Mouse (Mus musculus): Measurements from ENCODE around the gene Nat14. TPM values are rescaled to one million over a fixed set of nuclear protein-coding genes. Genes with fewer than 3 reads are reported as not detected.

Gene Nat14
- polyA plus RNA-seq, 1 experiment, result 1.8 TPM

DNA sequence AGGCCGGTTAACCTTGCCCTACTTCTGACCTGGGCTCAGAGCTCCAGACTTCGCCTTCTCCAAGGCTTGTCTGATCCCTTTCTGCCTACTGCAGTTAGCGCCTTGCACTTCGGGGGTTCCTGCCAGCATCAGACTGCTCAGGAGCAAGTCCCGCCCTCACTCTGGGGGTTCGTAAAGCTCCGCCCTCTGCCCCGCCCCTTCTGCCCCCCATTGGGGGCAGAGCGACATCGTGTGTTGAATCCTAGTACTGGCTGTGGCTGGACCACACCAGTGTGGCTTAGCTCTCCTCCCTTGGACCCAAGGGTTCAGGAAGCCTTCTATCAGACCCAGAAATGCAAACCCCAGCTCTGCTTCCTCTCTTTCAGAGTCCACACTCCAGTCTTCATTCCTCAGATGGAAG is 42.4 kb downstream of the Nat14 start, which contains the start of gene Sbk2:
Gene Sbk2 (minus strand): TSS at position 135 of the 400 bp plus-strand sequence.
- no peak for TF ChIP-seq GATA1 (IDR thresholded peaks at IDR 0.05; ENCODE audit: low read length)

DNA sequence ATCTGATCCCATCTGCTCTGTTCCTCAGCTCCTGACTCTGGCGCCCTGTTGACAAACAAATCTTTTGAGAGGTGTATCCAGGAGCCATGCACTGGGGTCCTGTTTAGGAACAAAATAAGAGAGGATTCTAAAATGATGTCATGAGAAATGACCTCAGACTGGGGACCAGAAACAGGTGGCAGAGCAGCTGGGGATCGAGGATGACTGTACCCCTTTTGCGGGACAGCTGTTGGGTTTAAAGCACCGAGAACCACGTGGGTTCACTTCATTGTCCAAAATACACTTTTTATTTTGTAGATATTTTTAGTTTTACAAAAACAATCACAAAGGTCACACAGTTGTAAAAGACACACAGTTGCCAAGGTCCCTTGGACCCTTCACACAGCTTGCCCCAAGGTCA is 43.2 kb downstream of the Nat14 start:
- no peak for TF ChIP-seq GATA1 (IDR thresholded peaks at IDR 0.05; ENCODE audit: low read length)

DNA sequence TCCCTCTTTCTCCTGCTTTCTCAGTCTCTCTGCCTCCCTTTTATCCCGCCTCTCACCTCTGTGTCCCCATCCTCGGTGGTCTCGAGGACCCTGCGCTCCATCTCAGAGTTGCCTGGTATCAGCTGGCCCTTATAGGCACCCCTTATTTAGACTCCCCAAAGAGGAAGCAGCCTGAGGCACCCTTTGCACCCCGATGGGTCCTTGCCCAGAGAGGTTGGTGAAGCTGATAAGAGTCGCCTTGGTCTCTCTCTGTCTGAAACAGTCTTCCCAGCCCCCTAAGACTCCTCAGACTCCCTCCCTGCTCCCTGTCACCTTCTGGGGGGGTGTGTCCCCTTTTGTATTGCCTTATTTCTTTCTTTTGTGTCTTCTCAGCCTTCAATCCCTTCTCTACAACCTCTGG is 49.2 kb downstream of the Nat14 start, which contains the start of gene Sbk3:
Gene Sbk3 (minus strand): TSS at position 101 of the 400 bp plus-strand sequence.
- TF ChIP-seq GATA1 (IDR thresholded peaks at IDR 0.05; ENCODE audit: low read length), result no peak

DNA sequence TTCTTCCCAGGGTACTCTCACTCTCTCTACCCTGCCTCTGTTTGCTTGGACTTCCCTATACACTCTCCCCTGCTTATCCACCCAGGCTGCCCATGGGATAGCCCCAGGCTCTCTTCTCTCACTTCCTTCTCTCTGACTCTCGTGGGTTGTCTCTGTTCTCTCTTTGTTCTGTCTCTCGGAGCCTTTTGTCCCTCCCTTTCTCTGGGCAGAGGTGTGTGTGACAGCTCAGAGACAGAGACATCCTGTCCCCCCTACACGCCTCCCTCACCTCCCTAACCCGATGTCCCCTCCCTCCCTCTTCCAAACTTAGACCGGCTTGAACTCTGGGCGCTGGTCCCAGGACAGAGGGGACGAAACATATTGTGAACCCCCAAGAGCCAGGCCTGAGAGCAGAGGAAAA is 49.9 kb downstream of the Nat14 start:
- no peak for TF ChIP-seq GATA1 (IDR thresholded peaks at IDR 0.05; ENCODE audit: low read length)

GRCm38 (mm10) chr7:4972321-4973047 is 50.7 kb downstream of the Nat14 start:
- TF ChIP-seq GATA1 (IDR thresholded peaks at IDR 0.05; ENCODE audit: low read length), result no peak

Other genes with a start within 250 kb of the Nat14 start
- gene Hspbp1, start 237.0 kb upstream of the Nat14 start, polyA plus RNA-seq (2012), result 234 and 302 TPM in 2 replicates
- gene Brsk1, start 231.4 kb upstream of the Nat14 start, polyA plus RNA-seq (2012), result not detected in 2 replicates
- 0.04 TPM in 1 of 2 replicates, not detected in the other for gene Tmem150b, start 196.8 kb upstream of the Nat14 start, polyA plus RNA-seq (2012)
- 474 and 610 TPM in 2 replicates for gene Kmt5c, start 181.9 kb upstream of the Nat14 start, polyA plus RNA-seq (2012)
- gene Cox6b2, start 168.9 kb upstream of the Nat14 start, polyA plus RNA-seq (2012), result 125 and 159 TPM in 2 replicates
- not detected in 2 replicates for gene Fam71e2, start 150.7 kb upstream of the Nat14 start, polyA plus RNA-seq (2012)
- gene Il11, start 139.2 kb upstream of the Nat14 start, polyA plus RNA-seq (2012), result 0.51 and 0.60 TPM in 2 replicates
- 0.12 TPM in 1 of 2 replicates, not detected in the other for gene Tmem190, start 139.1 kb upstream of the Nat14 start, polyA plus RNA-seq (2012)
- 128 and 187 TPM in 2 replicates for gene Tmem238, start 132.4 kb upstream of the Nat14 start, polyA plus RNA-seq (2012)
- 12,006 and 12,218 TPM in 2 replicates for gene Rpl28, start 129.2 kb upstream of the Nat14 start, polyA plus RNA-seq (2012)
- 434 and 528 TPM in 2 replicates for gene Ube2s, start 109.4 kb upstream of the Nat14 start, polyA plus RNA-seq (2012)
- gene Shisa7, start 77.3 kb upstream of the Nat14 start, polyA plus RNA-seq (2012), result not detected in 2 replicates
- 11.3 and 13.0 TPM in 2 replicates for gene Isoc2b, start 51.8 kb upstream of the Nat14 start, polyA plus RNA-seq (2012)
- 10.8 and 31.1 TPM in 2 replicates for gene Isoc2a, start 44.9 kb upstream of the Nat14 start, polyA plus RNA-seq (2012)
- gene Gm36210, start 15.5 kb upstream of the Nat14 start, polyA plus RNA-seq (2012), result not detected in 2 replicates
- gene Zfp628, start 6.8 kb upstream of the Nat14 start, polyA plus RNA-seq (2012), result 57.2 and 60.0 TPM in 2 replicates
- 0.05 TPM in 2 replicates for gene Ssc5d, start 3.8 kb downstream of the Nat14 start, polyA plus RNA-seq (2012)
- gene Sbk2, start 42.4 kb downstream of the Nat14 start, polyA plus RNA-seq (2012), result not detected in 2 replicates
- not detected in 2 replicates for gene Sbk3, start 49.1 kb downstream of the Nat14 start, polyA plus RNA-seq (2012)
- 0.04 and 0.05 TPM in 2 replicates for gene Zfp579, start 74.1 kb downstream of the Nat14 start, polyA plus RNA-seq (2012)
- 56.5 and 78.4 TPM in 2 replicates for gene Zfp524, start 92.4 kb downstream of the Nat14 start, polyA plus RNA-seq (2012)
- gene Fiz1, start 92.7 kb downstream of the Nat14 start, polyA plus RNA-seq (2012), result 91.3 and 107 TPM in 2 replicates
- gene Gm44973, start 93.5 kb downstream of the Nat14 start, polyA plus RNA-seq (2012), result 15.3 TPM in 1 of 2 replicates, not detected in the other
- gene Zfp865, start 98.3 kb downstream of the Nat14 start, polyA plus RNA-seq (2012), result 146 and 194 TPM in 2 replicates
- 0.64 and 0.82 TPM in 2 replicates for gene Ccdc106, start 98.5 kb downstream of the Nat14 start, polyA plus RNA-seq (2012)
- not detected in 2 replicates for gene 4632433K11Rik, start 112.1 kb downstream of the Nat14 start, polyA plus RNA-seq (2012)
- gene Zfp784, start 116.4 kb downstream of the Nat14 start, polyA plus RNA-seq (2012), result 2.9 and 3.1 TPM in 2 replicates
- 0.73 and 0.90 TPM in 2 replicates for gene Zfp580, start 129.5 kb downstream of the Nat14 start, polyA plus RNA-seq (2012)
- gene U2af2, start 140.1 kb downstream of the Nat14 start, polyA plus RNA-seq (2012), result 496 and 534 TPM in 2 replicates
- gene Epn1, start 158.2 kb downstream of the Nat14 start, polyA plus RNA-seq (2012), result 1,467 and 1,596 TPM in 2 replicates
- not detected in 2 replicates for gene Rfpl4, start 194.9 kb downstream of the Nat14 start, polyA plus RNA-seq (2012)
- 0.44 and 0.48 TPM in 2 replicates for gene Rasl2-9, start 203.9 kb downstream of the Nat14 start, polyA plus RNA-seq (2012)
- gene Vmn1r55, start 227.6 kb downstream of the Nat14 start, polyA plus RNA-seq (2012), result not detected in 2 replicates